Mouse (Mus musculus): Measurements from ENCODE around the gene Ercc1. TPM values are rescaled to one million over a fixed set of nuclear protein-coding genes. Genes with fewer than 3 reads are reported as not detected.

The Ercc1 gene
- 31.3 and 51.5 TPM in 2 replicates for total RNA-seq (2014; fragmentation: Nextera tagmentation)
- 19.8 and 23.8 TPM in 2 replicates for total RNA-seq (2017)

GRCm38 (mm10) chr7:19344237-19344847 lies at the start of gene Ercc1:
TSS of gene Ercc1 (plus strand) at chr7:19344778.
- no peak for ATAC-seq (replicated peaks; ENCODE audit: low FRiP score, low TSS enrichment, poor library complexity, severe bottlenecking)

- ATAC-seq (replicated peaks; ENCODE audit: low FRiP score, low TSS enrichment, poor library complexity, severe bottlenecking), result peak; percentile 82
Measured at GRCm38 (mm10) chr7:19295503-19296185, 48.9 kb upstream of the Ercc1 start.

GRCm38 (mm10) chr7:19297034-19297433 lies 47.5 kb upstream of the Ercc1 start:
- no peak for ATAC-seq (replicated peaks; ENCODE audit: low FRiP score, low TSS enrichment, poor library complexity, severe bottlenecking)

- ATAC-seq (replicated peaks; ENCODE audit: low FRiP score, low TSS enrichment, poor library complexity, severe bottlenecking), result no peak
Measured at GRCm38 (mm10) chr7:19297794-19298193, 46.8 kb upstream of the Ercc1 start.

- ATAC-seq (replicated peaks; ENCODE audit: low FRiP score, low TSS enrichment, poor library complexity, severe bottlenecking), result no peak
Measured at GRCm38 (mm10) chr7:19299194-19299593, 45.4 kb upstream of the Ercc1 start.

GRCm38 (mm10) chr7:19300501-19301421 lies 43.8 kb upstream of the Ercc1 start:
- peak; percentile 56 for ATAC-seq (replicated peaks; ENCODE audit: low FRiP score, low TSS enrichment, poor library complexity, severe bottlenecking)

- ATAC-seq (replicated peaks; ENCODE audit: low FRiP score, low TSS enrichment, poor library complexity, severe bottlenecking), result no peak
Measured at GRCm38 (mm10) chr7:19301461-19302263, 42.9 kb upstream of the Ercc1 start.

- ATAC-seq (replicated peaks; ENCODE audit: low FRiP score, low TSS enrichment, poor library complexity, severe bottlenecking), result no peak
Measured at GRCm38 (mm10) chr7:19302264-19303045, 42.1 kb upstream of the Ercc1 start.

- no peak for ATAC-seq (replicated peaks; ENCODE audit: low FRiP score, low TSS enrichment, poor library complexity, severe bottlenecking)
Measured at GRCm38 (mm10) chr7:19303046-19303305, 41.6 kb upstream of the Ercc1 start.

- ATAC-seq (replicated peaks; ENCODE audit: low FRiP score, low TSS enrichment, poor library complexity, severe bottlenecking), result no peak
Measured at GRCm38 (mm10) chr7:19303770-19304169, 40.8 kb upstream of the Ercc1 start.

- ATAC-seq (replicated peaks; ENCODE audit: low FRiP score, low TSS enrichment, poor library complexity, severe bottlenecking), result no peak
Measured at GRCm38 (mm10) chr7:19304501-19305412, 39.8 kb upstream of the Ercc1 start.

- no peak for ATAC-seq (replicated peaks; ENCODE audit: low FRiP score, low TSS enrichment, poor library complexity, severe bottlenecking)
Measured at GRCm38 (mm10) chr7:19305413-19305735, 39.2 kb upstream of the Ercc1 start.

- ATAC-seq (replicated peaks; ENCODE audit: low FRiP score, low TSS enrichment, poor library complexity, severe bottlenecking), result no peak
Measured at GRCm38 (mm10) chr7:19305796-19306765, 38.5 kb upstream of the Ercc1 start.

- no peak for ATAC-seq (replicated peaks; ENCODE audit: low FRiP score, low TSS enrichment, poor library complexity, severe bottlenecking)
Measured at GRCm38 (mm10) chr7:19306819-19307738, 37.5 kb upstream of the Ercc1 start.

GRCm38 (mm10) chr7:19307739-19308453 lies 36.7 kb upstream of the Ercc1 start:
- ATAC-seq (replicated peaks; ENCODE audit: low FRiP score, low TSS enrichment, poor library complexity, severe bottlenecking), result peak; percentile 15
